Mouse (Mus musculus): ENCODE measurements around the gene Bcl2l1. TPM values are rescaled to one million over a fixed set of nuclear protein-coding genes. Genes with fewer than 3 reads are reported as not detected.

Bcl2l1 gene
- polyA plus RNA-seq, 1 experiment from 2014 or later, result 75.0 TPM

DNA sequence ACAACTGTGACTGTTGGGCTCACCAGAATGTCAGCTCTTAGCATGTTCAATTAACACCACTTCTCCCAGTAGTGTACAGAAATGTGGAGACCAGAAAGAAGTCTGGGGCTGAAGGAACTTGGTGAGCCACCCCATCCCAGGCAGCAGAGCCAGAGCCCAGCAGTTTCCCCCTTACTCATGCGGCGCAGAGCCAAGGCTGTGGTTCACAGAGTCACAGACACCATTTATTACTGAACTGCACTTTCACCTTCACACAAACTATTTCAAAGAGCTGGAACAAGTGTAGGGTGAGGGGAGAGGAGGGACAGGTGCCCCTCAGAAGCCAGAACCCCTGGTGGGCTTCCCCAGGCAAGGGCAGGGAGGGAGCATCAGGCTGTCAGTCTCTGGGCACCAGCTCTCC lies 51.1 kb downstream of the Bcl2l1 start:
- H3K9me3 ChIP-seq (ENCODE audit: control insufficient read depth, low read length), result 0 out of 2 replicates have a peak, but pooled peaks cover 2% of the 10 kb centered on the region
- peaks cover 1% of the 10 kb centered on the region for H3K4me1 ChIP-seq (replicated peaks; ENCODE audit: control insufficient read depth, insufficient read depth, low read length)
- no peaks in the 10 kb centered on the region for H3K27me3 ChIP-seq (replicated peaks; ENCODE audit: control insufficient read depth, insufficient read depth, low read length)
- H3K9ac ChIP-seq (ENCODE audit: low read length), result no peak overlapping the region
- H3K4me2 ChIP-seq (ENCODE audit: low read length), result no peak overlapping the region
- DNase-seq (ENCODE audit: low spot score) (no peak), ATAC-seq (replicated peaks; ENCODE audit: low FRiP score, low TSS enrichment, low read depth) (no peak)
- 93% methylated on average over 2 of the region's 2 CpGs for WGBS
- H3K36me3 ChIP-seq (ENCODE audit: control insufficient read depth, insufficient read depth, low read length), result peaks cover 15% of the 10 kb centered on the region; the same call in 1 of the 2 replicates
- no peak overlapping the region for H3K4me3 ChIP-seq (ENCODE audit: low read depth, low read length)
- H3K27ac ChIP-seq (ENCODE audit: low read depth), result no peak overlapping the region

DNA sequence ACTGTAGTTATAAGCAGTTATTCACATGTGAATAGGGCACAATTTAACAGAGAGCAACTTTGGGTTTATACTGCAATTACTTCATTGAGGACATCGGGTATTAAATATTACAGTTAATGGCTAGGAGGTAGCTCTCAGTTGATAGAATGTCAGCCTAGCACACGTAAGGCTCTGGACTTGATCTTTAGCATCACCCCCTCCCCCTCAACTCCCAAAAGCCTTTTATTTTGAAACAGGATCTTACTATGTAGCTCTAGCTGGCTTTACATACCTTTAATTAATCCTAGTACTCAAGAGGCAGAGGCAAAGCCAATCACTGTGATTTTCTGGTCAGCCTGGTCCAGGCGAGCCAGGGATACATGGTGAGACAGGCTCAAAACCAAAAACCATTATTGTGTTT lies 54.4 kb downstream of the Bcl2l1 start:
- Histone ChIP-seq H3K36me3 (ENCODE audit: control insufficient read depth, insufficient read depth, low read length) (peaks cover 13% of the 10 kb centered on the region; the same call in 1 of the 2 replicates), H3K27me3 (replicated peaks; ENCODE audit: control insufficient read depth, insufficient read depth, low read length) (no peaks in the 10 kb centered on the region), H3K9ac (ENCODE audit: low read length) (no peak overlapping the region), H3K9me3 (ENCODE audit: control insufficient read depth, low read length) (no peaks in the 10 kb centered on the region), H3K4me2 (ENCODE audit: low read length) (no peak overlapping the region), H3K27ac (ENCODE audit: low read depth) (no peak overlapping the region), H3K4me3 (ENCODE audit: low read depth, low read length) (no peak overlapping the region), H3K4me1 (replicated peaks; ENCODE audit: control insufficient read depth, insufficient read depth, low read length) (no peaks in the 10 kb centered on the region)
- DNase-seq (ENCODE audit: low spot score) (no peak), ATAC-seq (replicated peaks; ENCODE audit: low FRiP score, low TSS enrichment, low read depth) (no peak)
- WGBS, result 88% methylated on average over 3 of the region's 3 CpGs

DNA sequence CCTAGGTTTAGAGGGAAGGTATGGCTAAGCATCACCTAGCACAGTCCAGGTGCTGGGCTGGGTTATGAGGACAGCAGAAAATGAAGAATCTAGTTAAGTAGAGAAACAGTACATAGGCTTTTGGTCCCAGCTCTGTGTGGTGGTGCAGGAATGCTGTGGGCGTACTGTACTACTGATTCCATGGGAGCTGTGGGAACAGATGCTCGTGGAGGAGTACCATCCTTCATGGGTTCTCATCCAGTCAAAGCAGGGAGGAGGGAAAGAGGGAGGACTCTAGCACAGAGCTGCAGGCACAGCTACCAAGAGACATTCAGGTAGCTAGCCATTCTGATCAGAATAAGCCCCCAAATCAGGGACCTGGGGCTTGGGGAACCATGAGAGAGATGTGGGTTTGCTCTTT lies 55.1 kb downstream of the Bcl2l1 start:
- DNase-seq (ENCODE audit: low spot score), result no peak
- Histone ChIP-seq H3K4me3 (ENCODE audit: low read depth, low read length) (no peak overlapping the region), H3K4me1 (replicated peaks; ENCODE audit: control insufficient read depth, insufficient read depth, low read length) (no peaks in the 10 kb centered on the region), H3K9me3 (ENCODE audit: control insufficient read depth, low read length) (no peaks in the 10 kb centered on the region), H3K27ac (ENCODE audit: low read depth) (no peak overlapping the region), H3K27me3 (replicated peaks; ENCODE audit: control insufficient read depth, insufficient read depth, low read length) (no peaks in the 10 kb centered on the region), H3K4me2 (ENCODE audit: low read length) (no peak overlapping the region), H3K9ac (ENCODE audit: low read length) (no peak overlapping the region), H3K36me3 (ENCODE audit: control insufficient read depth, insufficient read depth, low read length) (peaks cover 9% of the 10 kb centered on the region; the same call in 1 of the 2 replicates)
- 75% methylated on average over 2 of the region's 2 CpGs for WGBS
- no peak for ATAC-seq (replicated peaks; ENCODE audit: low FRiP score, low TSS enrichment, low read depth)

DNA sequence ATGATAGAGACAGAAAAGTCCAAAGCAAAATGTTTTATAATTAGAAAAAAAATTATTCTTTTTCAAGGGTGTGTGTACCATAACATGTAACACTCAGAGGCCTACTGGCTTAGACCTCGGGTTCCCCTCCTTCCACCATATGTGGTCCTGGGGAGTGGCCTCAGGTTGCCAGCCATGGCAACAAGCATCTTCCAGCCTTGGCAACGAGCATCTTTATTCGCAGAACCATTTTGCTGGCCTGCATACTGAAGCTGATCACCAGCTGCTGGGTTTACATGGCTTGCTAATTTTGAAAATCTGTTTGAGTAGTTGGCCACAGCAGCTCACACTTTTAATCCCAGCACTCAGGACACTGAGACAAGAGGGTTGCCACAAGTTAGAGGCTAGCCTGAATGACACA lies 55.5 kb downstream of the Bcl2l1 start:
- Histone ChIP-seq H3K9ac (ENCODE audit: low read length) (no peak overlapping the region), H3K27ac (ENCODE audit: low read depth) (no peak overlapping the region), H3K36me3 (ENCODE audit: control insufficient read depth, insufficient read depth, low read length) (peaks cover 9% of the 10 kb centered on the region; the same call in 1 of the 2 replicates), H3K4me2 (ENCODE audit: low read length) (no peak overlapping the region), H3K4me1 (replicated peaks; ENCODE audit: control insufficient read depth, insufficient read depth, low read length) (no peaks in the 10 kb centered on the region), H3K27me3 (replicated peaks; ENCODE audit: control insufficient read depth, insufficient read depth, low read length) (no peaks in the 10 kb centered on the region), H3K4me3 (ENCODE audit: low read depth, low read length) (no peak overlapping the region), H3K9me3 (ENCODE audit: control insufficient read depth, low read length) (no peaks in the 10 kb centered on the region)
- WGBS, result 82% methylated on average over 3 of the region's 3 CpGs
- ATAC-seq (replicated peaks; ENCODE audit: low FRiP score, low TSS enrichment, low read depth) (no peak), DNase-seq (ENCODE audit: low spot score) (no peak)

DNA sequence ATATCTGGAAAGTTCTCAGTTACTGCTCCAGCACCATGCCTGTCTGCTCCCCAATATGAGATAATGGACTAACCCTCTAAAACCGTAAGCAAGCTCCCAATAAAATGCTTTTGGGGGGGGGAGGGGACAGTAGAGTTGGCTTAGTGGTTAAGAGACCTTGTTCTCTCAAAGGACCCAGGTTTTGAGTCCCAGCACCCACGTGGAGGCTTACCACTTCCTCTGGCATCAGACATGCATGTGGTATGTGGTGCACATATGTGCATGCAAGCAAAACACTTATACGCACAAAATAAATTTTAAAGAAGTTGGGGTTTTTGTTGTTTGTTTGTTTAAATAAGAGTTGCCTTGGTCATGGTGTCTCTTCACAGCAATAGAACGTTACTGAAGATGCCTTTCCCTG lies 56.2 kb downstream of the Bcl2l1 start:
- Histone ChIP-seq H3K4me2 (ENCODE audit: low read length) (no peak overlapping the region), H3K36me3 (ENCODE audit: control insufficient read depth, insufficient read depth, low read length) (peaks cover 5% of the 10 kb centered on the region; the same call in 1 of the 2 replicates), H3K9ac (ENCODE audit: low read length) (no peak overlapping the region), H3K4me3 (ENCODE audit: low read depth, low read length) (no peak overlapping the region), H3K4me1 (replicated peaks; ENCODE audit: control insufficient read depth, insufficient read depth, low read length) (no peaks in the 10 kb centered on the region), H3K27me3 (replicated peaks; ENCODE audit: control insufficient read depth, insufficient read depth, low read length) (no peaks in the 10 kb centered on the region), H3K9me3 (ENCODE audit: control insufficient read depth, low read length) (no peaks in the 10 kb centered on the region), H3K27ac (ENCODE audit: low read depth) (no peak overlapping the region)
- no peak for DNase-seq (ENCODE audit: low spot score)
- 77% methylated on average over 4 of the region's 4 CpGs for WGBS
- ATAC-seq (replicated peaks; ENCODE audit: low FRiP score, low TSS enrichment, low read depth), result no peak

DNA sequence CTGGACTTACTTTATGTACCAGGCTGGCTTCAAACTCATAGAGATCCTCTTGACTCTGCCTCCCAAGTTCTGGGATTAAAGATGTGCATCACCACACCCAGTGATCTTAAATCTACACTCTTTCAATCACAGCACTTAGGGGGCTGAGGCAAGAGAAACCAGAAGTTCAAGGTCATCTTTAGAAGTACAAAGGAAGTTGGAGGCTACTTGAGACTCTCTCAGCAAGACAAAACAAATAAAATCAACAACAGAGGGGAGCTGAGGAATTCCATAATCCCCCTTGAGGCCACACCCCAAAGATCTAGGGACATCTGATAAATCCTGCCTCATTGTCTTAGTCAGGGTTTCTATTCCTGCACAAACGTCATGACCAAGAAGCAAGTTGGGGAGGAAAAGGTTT lies 59.3 kb downstream of the Bcl2l1 start:
- Histone ChIP-seq H3K9ac (ENCODE audit: low read length) (no peak overlapping the region), H3K4me2 (ENCODE audit: low read length) (no peak overlapping the region), H3K4me1 (replicated peaks; ENCODE audit: control insufficient read depth, insufficient read depth, low read length) (no peaks in the 10 kb centered on the region), H3K27ac (ENCODE audit: low read depth) (no peak overlapping the region), H3K27me3 (replicated peaks; ENCODE audit: control insufficient read depth, insufficient read depth, low read length) (no peaks in the 10 kb centered on the region), H3K4me3 (ENCODE audit: low read depth, low read length) (no peak overlapping the region), H3K36me3 (ENCODE audit: control insufficient read depth, insufficient read depth, low read length) (no peaks in the 10 kb centered on the region), H3K9me3 (ENCODE audit: control insufficient read depth, low read length) (no peaks in the 10 kb centered on the region)
- DNase-seq (ENCODE audit: low spot score) (no peak), ATAC-seq (replicated peaks; ENCODE audit: low FRiP score, low TSS enrichment, low read depth) (no peak)
- WGBS, result 19% methylated on average over 1 of the region's 1 CpGs

DNA sequence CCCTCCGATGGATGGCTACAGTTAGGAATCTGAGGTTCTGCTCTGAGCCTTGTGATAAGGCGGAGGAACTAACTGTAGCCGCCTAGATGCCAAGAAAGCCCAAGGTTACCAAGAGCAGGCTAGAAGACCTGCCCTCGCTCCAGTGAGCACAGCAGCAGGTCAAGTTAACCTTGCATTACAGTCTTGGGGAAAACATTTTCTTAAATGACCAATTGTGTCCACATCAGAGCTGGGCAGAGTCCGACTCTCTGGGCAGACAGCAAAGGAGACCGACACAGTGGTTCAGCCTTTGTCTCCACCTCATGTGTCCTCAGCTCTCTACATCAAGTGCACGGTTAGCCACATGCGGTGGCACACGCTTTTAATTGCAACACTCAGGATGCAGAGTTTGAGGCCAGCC lies 60.0 kb downstream of the Bcl2l1 start:
- Histone ChIP-seq H3K4me1 (replicated peaks; ENCODE audit: control insufficient read depth, insufficient read depth, low read length) (peaks cover under 1% of the 10 kb centered on the region; the same call in 1 of the 2 replicates), H3K27me3 (replicated peaks; ENCODE audit: control insufficient read depth, insufficient read depth, low read length) (no peaks in the 10 kb centered on the region), H3K9me3 (ENCODE audit: control insufficient read depth, low read length) (no peaks in the 10 kb centered on the region), H3K9ac (ENCODE audit: low read length) (no peak overlapping the region), H3K4me2 (ENCODE audit: low read length) (no peak overlapping the region), H3K36me3 (ENCODE audit: control insufficient read depth, insufficient read depth, low read length) (no peaks in the 10 kb centered on the region), H3K27ac (ENCODE audit: low read depth) (no peak overlapping the region), H3K4me3 (ENCODE audit: low read depth, low read length) (no peak overlapping the region)
- no peak for ATAC-seq (replicated peaks; ENCODE audit: low FRiP score, low TSS enrichment, low read depth)
- WGBS, result 91% methylated on average over 9 of the region's 9 CpGs
- DNase-seq (ENCODE audit: low spot score), result no peak

DNA sequence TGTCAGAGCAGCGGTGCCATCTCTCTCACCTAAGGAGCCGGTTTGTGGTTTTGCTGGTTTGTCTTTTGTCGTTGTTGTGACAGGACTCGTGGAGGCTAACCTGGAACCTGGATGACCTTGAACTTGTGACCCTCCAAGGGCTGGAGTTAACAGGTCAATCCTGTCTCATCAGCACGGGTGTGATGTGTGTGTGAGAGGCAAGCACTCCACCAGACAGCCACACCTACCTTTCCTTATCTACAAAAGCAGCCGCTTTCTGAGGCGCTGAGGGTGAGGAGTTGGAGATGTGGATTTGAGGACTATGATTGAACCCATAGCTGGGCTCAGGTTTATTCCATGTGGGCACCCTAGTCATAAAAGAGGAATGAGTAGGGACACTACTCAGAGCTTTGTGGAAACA lies 61.9 kb downstream of the Bcl2l1 start:
- no peak for ATAC-seq (replicated peaks; ENCODE audit: low FRiP score, low TSS enrichment, low read depth)
- Histone ChIP-seq H3K4me3 (ENCODE audit: low read depth, low read length) (no peak overlapping the region), H3K27me3 (replicated peaks; ENCODE audit: control insufficient read depth, insufficient read depth, low read length) (no peaks in the 10 kb centered on the region), H3K4me1 (replicated peaks; ENCODE audit: control insufficient read depth, insufficient read depth, low read length) (peaks cover 13% of the 10 kb centered on the region), H3K9ac (ENCODE audit: low read length) (no peak overlapping the region), H3K36me3 (ENCODE audit: control insufficient read depth, insufficient read depth, low read length) (no peaks in the 10 kb centered on the region), H3K9me3 (ENCODE audit: control insufficient read depth, low read length) (no peaks in the 10 kb centered on the region), H3K27ac (ENCODE audit: low read depth) (no peak overlapping the region), H3K4me2 (ENCODE audit: low read length) (no peak overlapping the region)
- no peak for DNase-seq (ENCODE audit: low spot score)
- WGBS, result 74% methylated on average over 7 of the region's 7 CpGs

DNA sequence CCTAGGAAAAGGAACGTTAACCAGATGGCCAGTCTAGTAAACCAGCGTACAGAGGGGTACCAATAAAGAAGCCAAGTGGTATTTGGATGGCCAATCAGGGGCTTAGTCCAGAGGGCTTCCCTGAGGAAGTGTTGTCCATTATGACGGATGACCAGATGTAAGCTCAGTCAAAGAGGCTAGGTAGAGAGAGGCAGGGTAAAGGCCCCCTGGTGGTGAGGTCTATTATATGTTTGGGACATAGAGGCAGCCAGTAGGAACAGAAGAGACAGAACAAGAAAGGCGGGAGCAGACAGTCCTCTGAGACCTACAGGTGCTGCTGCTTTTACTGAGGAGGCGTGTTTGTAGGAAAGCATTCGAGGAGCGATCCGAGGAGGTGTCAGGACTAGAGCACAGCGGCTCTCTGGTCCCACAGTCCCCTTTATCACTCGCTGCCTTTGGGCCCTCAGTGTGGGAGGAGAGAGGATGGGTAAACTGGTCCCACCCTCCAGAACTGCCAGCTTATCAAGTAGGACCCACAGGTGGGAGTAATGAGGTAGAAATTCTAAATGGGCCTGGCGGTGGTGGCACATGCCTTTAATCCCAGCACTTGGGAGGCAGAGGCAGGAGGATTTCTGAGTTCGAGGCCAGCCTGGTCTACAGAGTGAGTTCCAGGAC lies 63.8 kb downstream of the Bcl2l1 start:
- DNase-seq (ENCODE audit: low spot score) (peak; percentile 68), ATAC-seq (replicated peaks; ENCODE audit: low FRiP score, low TSS enrichment, low read depth) (0 out of 2 replicates have a peak, but pooled peaks have one; percentile 37)
- WGBS, result 49% methylated on average over 12 of the region's 12 CpGs
- Histone ChIP-seq H3K4me3 (ENCODE audit: low read depth, low read length) (no peak overlapping the region), H3K27ac (ENCODE audit: low read depth) (no peak overlapping the region), H3K4me2 (ENCODE audit: low read length) (no peak overlapping the region), H3K9me3 (ENCODE audit: control insufficient read depth, low read length) (no peaks in the 10 kb centered on the region), H3K4me1 (replicated peaks; ENCODE audit: control insufficient read depth, insufficient read depth, low read length) (peaks cover 21% of the 10 kb centered on the region), H3K36me3 (ENCODE audit: control insufficient read depth, insufficient read depth, low read length) (no peaks in the 10 kb centered on the region), H3K9ac (ENCODE audit: low read length) (no peak overlapping the region), H3K27me3 (replicated peaks; ENCODE audit: control insufficient read depth, insufficient read depth, low read length) (no peaks in the 10 kb centered on the region)
